Mouse (Mus musculus) liver, embryonic 14.5 days (tissue): ENCODE results near the gene Gtf2i. TPM values are rescaled to one million over a fixed set of nuclear protein-coding genes. Genes with fewer than 3 reads are reported as not detected.
A peak's percentile ranks its signal among the peaks of the same experiment; 100 is the strongest.

ENCODE experiments used
- ATAC-seq: fragments of 200-750 bp; cut with Nextera tagmentation; 2 replicates; pipeline ENCODE4 v1.8.0; 2017; ENCODE audit warnings: moderate number of reproducible peaks, mild to moderate bottlenecking, moderate library complexity; ENCODE audit not compliant: insufficient read depth
- DNase-seq, 3 experiments: peaks; one replicate each; pipeline ENCODE4 v3.0.0-alpha.2; 2012 to 2013; ENCODE audit warnings: low read depth in 3 of 3, low spot score in 3 of 3
- H3K27ac ChIP-seq: fragments of 300-500 bp; sonication (generic); 2 replicates; pipeline ENCODE4 v1.5.1; 2014; ENCODE audit warnings: moderate library complexity, mild to moderate bottlenecking, control low read depth, inconsistent platforms
- H3K27me3 ChIP-seq: fragments of 300-500 bp; sonication (generic); 2 replicates; pipeline ENCODE4 v1.6.1; 2014; ENCODE audit warnings: mild to moderate bottlenecking, low read length, moderate library complexity; ENCODE audit not compliant: control insufficient read depth, insufficient read depth
- H3K36me3 ChIP-seq: fragments of 300-500 bp; sonication (generic); replicated peaks from 2 replicates; pipeline ENCODE4 v1.6.1; 2014; ENCODE audit warnings: low read depth; ENCODE audit not compliant: control insufficient read depth, insufficient read depth
- H3K4me1 ChIP-seq, 2 experiments: fragments of 200-500 bp in 1 of 2; fragments of 300-500 bp in 1 of 2; sonication (generic) in 1 of 2; replicated peaks; 2 replicates each; pipeline ENCODE4 v1.6.1; 2012 to 2014; ENCODE audit warnings: antibody characterized with exemption in 1 of 2, inconsistent platforms in 1 of 2, low read length in 1 of 2; ENCODE audit not compliant: control insufficient read depth in 2 of 2, insufficient read depth in 2 of 2
- H3K4me2 ChIP-seq: fragments of 300-500 bp; sonication (generic); 2 replicates; pipeline ENCODE4 v1.6.1; 2014; ENCODE audit warnings: low read depth, mild to moderate bottlenecking, control low read depth, moderate library complexity
- H3K4me3 ChIP-seq, 2 experiments: fragments of 200-500 bp in 1 of 2; fragments of 300-500 bp in 1 of 2; sonication (generic) in 1 of 2; 2 replicates each; pipeline ENCODE4 v1.5.1; 2012 to 2014; ENCODE audit warnings: low read depth in 2 of 2, low read length in 2 of 2, mild to moderate bottlenecking in 2 of 2, control low read depth in 1 of 2, inconsistent platforms in 1 of 2, moderate library complexity in 1 of 2; ENCODE audit not compliant: insufficient read depth in 1 of 2
- H3K9ac ChIP-seq: fragments of 300-500 bp; sonication (generic); replicated peaks from 2 replicates; pipeline ENCODE4 v1.6.1; 2014; ENCODE audit warnings: mild to moderate bottlenecking, control low read depth, moderate library complexity
- H3K9me3 ChIP-seq: fragments of 300-500 bp; sonication (generic); 2 replicates; pipeline ENCODE4 v1.6.1; 2016; ENCODE audit warnings: low read length, mixed read lengths; ENCODE audit not compliant: control insufficient read depth
- CTCF ChIP-seq: IDR thresholded peaks from 2 replicates; pipeline ENCODE4 v1.5.1; 2016; ENCODE audit warnings: antibody characterized with exemption, low read depth, control low read depth
- EP300 ChIP-seq: IDR thresholded peaks from 2 replicates; pipeline ENCODE4 v1.6.1; 2016; ENCODE audit warnings: antibody characterized with exemption, low read depth
- WGBS: fragments of 180-500 bp; shearing (Covaris S2); extraction: QIAGEN DNeasy Blood & Tissue Kit; methylation state at CpG from one replicate; pipeline ENCODE4 v1.1.7; 2014; ENCODE audit not compliant: insufficient replicate concordance; 5-methylcytosine and 5-hydroxymethylcytosine counted together
- polyA plus RNA-seq, 2 experiments: library from polyadenylated mRNA; depleted of rRNA in 1 of 2; stranded (reverse) in 1 of 2; unstranded in 1 of 2; fragments of >200 nt; fragmentation: Nextera tagmentation in 1 of 2; extraction: Ambion mirVana in 1 of 2; gene quantifications; 2 replicates each; pipeline versions ENCODE4 v1.2.1 to v1.2.3; 2012 to 2014

Gene Gtf2i
- polyA plus RNA-seq, 2 experiments: 26.1 to 26.5 TPM

DNA sequence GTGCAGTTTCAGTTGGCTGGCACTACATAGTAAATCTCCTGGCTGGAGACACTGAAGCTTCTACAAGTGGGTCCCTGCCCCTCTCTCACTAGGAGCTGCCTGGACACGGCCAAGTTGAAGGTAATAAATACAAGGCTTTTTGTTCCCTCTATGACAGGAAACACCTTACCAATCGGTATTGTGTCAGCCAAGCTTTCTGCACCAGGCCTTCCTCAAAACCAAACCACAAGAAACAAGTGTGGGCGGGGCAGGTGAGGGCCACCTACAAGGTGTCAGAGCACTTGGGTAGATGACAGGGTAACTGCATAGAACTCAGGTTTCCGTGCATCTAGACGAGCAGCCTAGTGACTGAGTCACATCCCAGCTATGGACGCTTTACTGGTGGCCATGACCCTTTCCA lies 77.8 kb downstream of the Gtf2i start:
- H3K4me3 ChIP-seq: no peak overlapping the region
- no peak for TF ChIP-seq EP300
- no peak for TF ChIP-seq CTCF
- H3K27ac ChIP-seq: no peak overlapping the region
- no peak overlapping the region for H3K4me2 ChIP-seq
- DNase-seq (no peak), ATAC-seq (no peak)
- peaks cover 0 to 19% of the 10 kb centered on the region in 2 experiments; a peak in 2 of 4 replicates for H3K4me1 ChIP-seq
- H3K27me3 ChIP-seq: no peaks in the 10 kb centered on the region
- no peaks in the 10 kb centered on the region for H3K9me3 ChIP-seq
- H3K9ac ChIP-seq: no peak overlapping the region
- 40% methylated on average over 6 of the region's 6 CpGs for WGBS
- H3K36me3 ChIP-seq: peaks cover 37% of the 10 kb centered on the region

DNA sequence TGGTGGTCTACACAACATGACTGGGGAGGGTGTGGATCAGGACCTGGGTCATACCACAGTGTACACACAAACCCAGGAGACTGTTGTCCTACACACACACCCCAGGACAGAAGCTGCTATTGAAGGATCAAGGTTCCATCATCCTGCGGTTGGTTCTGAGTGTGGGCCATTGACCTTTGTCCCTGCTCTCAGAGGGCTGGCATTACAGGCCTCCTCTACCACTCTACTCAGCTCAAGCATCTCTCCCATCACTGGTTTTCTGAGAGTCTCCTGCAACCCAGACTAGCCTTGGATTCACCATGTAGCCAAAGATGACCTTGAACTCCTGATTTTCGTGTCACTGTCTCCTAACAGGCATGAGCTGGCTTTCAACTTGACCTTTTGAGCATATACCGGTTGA lies 78.3 kb downstream of the Gtf2i start:
- Histone ChIP-seq H3K36me3 (peaks cover 32% of the 10 kb centered on the region), H3K4me2 (no peak overlapping the region)

DNA sequence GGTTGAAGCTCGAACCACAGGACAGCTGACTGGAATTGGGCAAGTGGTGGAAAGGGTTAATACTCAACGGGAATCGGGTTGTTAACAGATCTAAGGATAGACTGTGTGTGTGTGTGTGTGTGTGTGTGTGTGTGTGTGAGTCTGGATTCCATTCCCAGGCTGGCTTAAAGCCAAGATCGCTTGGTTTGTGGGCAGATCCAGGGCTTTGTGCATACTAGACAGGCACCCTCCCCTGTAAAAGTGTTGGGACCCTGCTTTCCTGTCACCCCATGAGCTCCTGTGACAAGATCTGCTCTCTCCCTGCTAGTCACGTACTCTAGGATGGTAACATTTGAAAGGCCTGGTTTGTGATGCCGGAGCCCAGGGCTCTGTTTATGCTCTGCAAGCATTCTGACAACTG lies 79.4 kb downstream of the Gtf2i start:
- WGBS: 47% methylated on average over 6 of the region's 6 CpGs
- Histone ChIP-seq H3K27me3 (no peaks in the 10 kb centered on the region), H3K36me3 (peaks cover 25% of the 10 kb centered on the region), H3K4me3 (no peak overlapping the region), H3K9ac (no peak overlapping the region), H3K4me2 (no peak overlapping the region), H3K4me1 (peaks cover 0 to 19% of the 10 kb centered on the region in 2 experiments; a peak in 2 of 4 replicates), H3K27ac (no peak overlapping the region), H3K9me3 (no peaks in the 10 kb centered on the region)
- TF ChIP-seq EP300 (no peak), CTCF (no peak)
- DNase-seq: no peak
- ATAC-seq: no peak

More for the DNA sequence above, 78.3 kb downstream of the Gtf2i start:
- no peak overlapping the region for H3K4me3 ChIP-seq
- peaks cover 0 to 19% of the 10 kb centered on the region in 2 experiments; a peak in 2 of 4 replicates for H3K4me1 ChIP-seq
- no peak overlapping the region for H3K27ac ChIP-seq
- H3K27me3 ChIP-seq: no peaks in the 10 kb centered on the region
- ATAC-seq: 0 out of 2 replicates have a peak, but pooled peaks have one; percentile 3
- TF ChIP-seq CTCF (no peak), EP300 (no peak)
- no peak overlapping the region for H3K9ac ChIP-seq
- no peaks in the 10 kb centered on the region for H3K9me3 ChIP-seq
- no peak for DNase-seq
- 65% methylated on average over 3 of the region's 3 CpGs for WGBS

DNA sequence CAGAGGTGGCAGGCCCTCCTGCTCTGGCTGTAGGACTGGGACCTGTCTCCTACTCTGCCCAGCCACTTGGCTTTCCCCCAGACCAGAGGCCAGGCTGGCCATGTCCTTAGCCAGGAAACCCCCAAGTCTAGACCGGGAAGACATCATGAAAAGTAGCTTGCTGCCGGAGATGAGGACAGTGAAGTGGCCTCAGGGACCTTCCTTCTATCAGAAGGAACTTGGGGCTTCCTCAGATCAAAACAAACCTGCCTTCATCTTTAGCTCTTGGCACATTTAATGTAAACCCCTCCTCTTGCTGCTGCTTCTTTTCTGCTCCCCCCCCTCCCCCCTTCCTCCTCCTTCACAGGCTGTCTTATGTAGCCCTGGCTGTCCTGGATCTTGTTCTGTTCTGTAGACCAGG lies 80.4 kb downstream of the Gtf2i start:
- no peak overlapping the region for H3K4me3 ChIP-seq
- DNase-seq: no peak
- no peak overlapping the region for H3K4me2 ChIP-seq
- ATAC-seq: no peak
- H3K4me1 ChIP-seq: peaks cover 0 to 19% of the 10 kb centered on the region in 2 experiments; a peak in 2 of 4 replicates
- no peak for TF ChIP-seq EP300
- TF ChIP-seq CTCF: no peak
- H3K36me3 ChIP-seq: peaks cover 16% of the 10 kb centered on the region
- 30% methylated on average over 2 of the region's 2 CpGs for WGBS
- no peaks in the 10 kb centered on the region for H3K27me3 ChIP-seq
- no peak overlapping the region for H3K27ac ChIP-seq
- H3K9ac ChIP-seq: no peak overlapping the region
- no peaks in the 10 kb centered on the region for H3K9me3 ChIP-seq

DNA sequence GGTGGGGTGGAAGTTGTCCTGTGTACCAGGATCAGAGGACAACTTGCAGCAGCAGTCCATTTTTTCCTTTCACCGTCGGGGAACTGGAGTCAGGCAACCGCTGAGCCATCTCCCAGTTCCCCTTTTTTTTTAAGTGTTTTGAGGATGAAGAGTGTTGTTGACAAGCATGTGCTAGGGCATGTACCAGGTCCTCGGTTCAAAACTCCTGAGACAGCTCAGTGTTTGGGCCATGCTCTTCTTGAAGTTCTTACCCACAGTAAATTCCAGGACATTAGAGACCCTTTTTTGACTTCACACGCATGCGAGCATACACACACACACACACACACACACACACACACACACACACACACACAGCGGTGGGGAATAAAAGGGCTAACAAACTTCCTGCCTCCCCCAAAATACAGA lies 81.3 kb downstream of the Gtf2i start:
- Histone ChIP-seq H3K9me3 (no peaks in the 10 kb centered on the region), H3K36me3 (peaks cover 8% of the 10 kb centered on the region), H3K27ac (no peak overlapping the region), H3K27me3 (no peaks in the 10 kb centered on the region), H3K4me2 (no peak overlapping the region), H3K4me1 (peaks cover 0 to 19% of the 10 kb centered on the region in 2 experiments; a peak in 2 of 4 replicates), H3K4me3 (no peak overlapping the region), H3K9ac (no peak overlapping the region)
- ATAC-seq: no peak
- 21% methylated on average over 7 of the region's 7 CpGs for WGBS
- TF ChIP-seq CTCF: no peak
- no peak for DNase-seq
